Mouse (Mus musculus) CH12.LX (cell line): Measurements from ENCODE around the gene Lypd3. TPM values are rescaled to one million over a fixed set of nuclear protein-coding genes. Genes with fewer than 3 reads are reported as not detected.

ENCODE experiments used
- DNase-seq: peaks from one replicate; pipeline ENCODE4 v3.0.0-alpha.2; 2013; ENCODE audit errors: extremely low read depth
- H3K27ac ChIP-seq: 2 replicates; pipeline ENCODE4 v1.5.1; 2012; ENCODE audit warnings: low read depth, mild to moderate bottlenecking, control low read depth, moderate library complexity; ENCODE audit not compliant: insufficient read depth
- H3K27me3 ChIP-seq: replicated peaks from 2 replicates; pipeline ENCODE3; 2012; ENCODE audit warnings: inconsistent platforms
- H3K36me3 ChIP-seq, 2 experiments: replicated peaks in 1 of 2; 2 replicates each; pipeline versions ENCODE3 to v1.6.1; 2012; ENCODE audit warnings: inconsistent platforms in 1 of 2, low read length in 1 of 2, mild to moderate bottlenecking in 1 of 2, mixed read lengths in 1 of 2, moderate library complexity in 1 of 2; ENCODE audit not compliant: control insufficient read depth in 1 of 2, insufficient read depth in 1 of 2
- H3K4me1 ChIP-seq, 2 experiments: 2 replicates each; pipeline ENCODE4 v1.6.1; 2012; ENCODE audit warnings: inconsistent platforms in 1 of 2, moderate library complexity in 1 of 2; ENCODE audit not compliant: insufficient read depth in 2 of 2, control insufficient read depth in 1 of 2
- H3K4me2 ChIP-seq: 2 replicates; pipeline ENCODE4 v1.6.1; 2012; ENCODE audit warnings: low read depth, mild to moderate bottlenecking, control low read depth; ENCODE audit not compliant: poor library complexity, insufficient read depth, severe bottlenecking
- H3K4me3 ChIP-seq, 3 experiments: fragments of 150-350 bp in 1 of 3; sonication (generic) in 1 of 3; replicated peaks in 1 of 3; 2 replicates each; pipeline versions ENCODE3 to v1.5.1; 2011 to 2012; ENCODE audit warnings: low read depth in 2 of 3, low read length in 2 of 3, mild to moderate bottlenecking in 2 of 3, moderate library complexity in 2 of 3, control low read depth in 1 of 3, improper control_type of control experiment in 1 of 3, inconsistent platforms in 1 of 3, mixed read lengths in 1 of 3; ENCODE audit not compliant: poor library complexity in 1 of 3
- H3K79me2 ChIP-seq: replicated peaks from 2 replicates; pipeline ENCODE4 v1.6.1; 2012; ENCODE audit warnings: mild to moderate bottlenecking, moderate library complexity; ENCODE audit not compliant: control insufficient read depth, poor library complexity, insufficient read depth, severe bottlenecking; ENCODE audit errors: extremely low read depth
- H3K9ac ChIP-seq: 2 replicates; pipeline ENCODE4 v1.6.1; 2012; ENCODE audit warnings: low read depth, mild to moderate bottlenecking, control low read depth, moderate library complexity; ENCODE audit not compliant: insufficient read depth
- H3K9me3 ChIP-seq: replicated peaks from 2 replicates; pipeline ENCODE3; 2012; ENCODE audit warnings: low read length, inconsistent platforms, mixed read lengths
- CHD1 ChIP-seq: IDR thresholded peaks from 2 replicates; pipeline ENCODE4 v1.6.1; 2012; ENCODE audit warnings: low read depth, low read length, improper control_type of control experiment, inconsistent platforms
- CTCF ChIP-seq, 2 experiments: IDR thresholded peaks in 1 of 2; conservative IDR thresholded peaks in 1 of 2; 2 replicates each; pipeline ENCODE4 v1.5.1; 2011 to 2012; ENCODE audit warnings: low read depth in 2 of 2, low read length in 2 of 2, improper control_type of control experiment in 1 of 2, inconsistent platforms in 1 of 2, mild to moderate bottlenecking in 1 of 2, moderate library complexity in 1 of 2
- ETS1 ChIP-seq: conservative IDR thresholded peaks from 2 replicates; pipeline ENCODE4 v1.6.1; 2012; ENCODE audit warnings: low read depth, mild to moderate bottlenecking, inconsistent platforms, low read length, improper control_type of control experiment, moderate library complexity
- JUN ChIP-seq: IDR thresholded peaks from 2 replicates; pipeline ENCODE4 v1.6.1; 2011; ENCODE audit warnings: low read depth, mild to moderate bottlenecking, low read length, improper control_type of control experiment, moderate library complexity; ENCODE audit not compliant: insufficient read depth
- JUND ChIP-seq: conservative IDR thresholded peaks from 2 replicates; pipeline ENCODE4 v1.6.1; 2011; ENCODE audit warnings: low read depth, low read length, improper control_type of control experiment
- KAT2A ChIP-seq: IDR thresholded peaks from 2 replicates; pipeline ENCODE4 v1.6.1; 2012; ENCODE audit warnings: low read length, improper control_type of control experiment, inconsistent platforms; ENCODE audit not compliant: insufficient replicate concordance
- MAX ChIP-seq: IDR thresholded peaks from 2 replicates; pipeline ENCODE4 v1.6.1; 2011; ENCODE audit warnings: low read length, improper control_type of control experiment
- MXI1 ChIP-seq: IDR thresholded peaks from 2 replicates; pipeline ENCODE4 v1.6.1; 2011; ENCODE audit warnings: mild to moderate bottlenecking, low read depth, low read length, improper control_type of control experiment
- NELFE ChIP-seq: IDR thresholded peaks from 2 replicates; pipeline ENCODE4 v1.6.1; 2011; ENCODE audit warnings: low read depth, low read length, improper control_type of control experiment
- NRF1 ChIP-seq: IDR thresholded peaks from 2 replicates; pipeline ENCODE4 v1.6.1; 2014; ENCODE audit warnings: low read depth, mild to moderate bottlenecking, inconsistent platforms, low read length, improper control_type of control experiment, moderate library complexity
- PAX5 ChIP-seq: IDR thresholded peaks from 2 replicates; pipeline ENCODE4 v1.6.1; 2012; ENCODE audit warnings: low read length, inconsistent platforms, mixed read lengths
- RCOR1 ChIP-seq: conservative IDR thresholded peaks from 2 replicates; pipeline ENCODE4 v1.6.1; 2012; ENCODE audit warnings: low read depth, mild to moderate bottlenecking, inconsistent platforms, low read length, improper control_type of control experiment
- TBP ChIP-seq: conservative IDR thresholded peaks from 2 replicates; pipeline ENCODE4 v1.6.1; 2011; ENCODE audit warnings: low read depth, low read length, improper control_type of control experiment
- TCF12 ChIP-seq: IDR thresholded peaks from 2 replicates; pipeline ENCODE4 v1.6.1; 2014; ENCODE audit warnings: low read depth, mild to moderate bottlenecking, inconsistent platforms, low read length, improper control_type of control experiment
- UBTF ChIP-seq: IDR thresholded peaks from 2 replicates; pipeline ENCODE4 v1.6.1; 2012; ENCODE audit warnings: low read depth, mild to moderate bottlenecking, inconsistent platforms, low read length, improper control_type of control experiment, moderate library complexity
- USF2 ChIP-seq: conservative IDR thresholded peaks from 2 replicates; pipeline ENCODE4 v1.6.1; 2011; ENCODE audit warnings: low read depth, low read length, improper control_type of control experiment
- ZC3H11A ChIP-seq: IDR thresholded peaks from 2 replicates; pipeline ENCODE4 v1.6.1; 2012; ENCODE audit warnings: low read depth, mild to moderate bottlenecking, inconsistent platforms, low read length, improper control_type of control experiment
- dilution Hi-C: fragments of 300-500 bp; cut with MboI; formaldehyde crosslinking; loops from 2 replicates; pipeline ENCODE4 v1.14.3; 2020; ENCODE audit warnings: low sequenced_read_pairs; ENCODE audit not compliant: extremely low pct_unique_long_range_greater_than_20kb, extremely low pct_ligation_motif_present
- in situ Hi-C: fragments of 300-500 bp; cut with MboI; formaldehyde crosslinking; loops from 3 replicates; pipeline ENCODE4 v1.14.3; 2019; ENCODE audit warnings: low sequenced_read_pairs, low pct_ligation_motif_present, low pct_unique_long_range_greater_than_20kb, mixed read lengths
- polyA plus RNA-seq: library from polyadenylated mRNA; unstranded; fragments of >175 nt; gene quantifications from 2 replicates; pipeline ENCODE4 v1.2.1, GENCODE M21; 2012; ENCODE audit warnings: low read depth; ENCODE audit not compliant: insufficient read length
- total RNA-seq, 2 experiments: library from RNA; depleted of rRNA; stranded (reverse); fragments of 300-350 nt in 1 of 2; fragments of >200 nt in 1 of 2; gene quantifications; 2 replicates each; pipeline ENCODE4 v1.2.3; 2012 to 2014

Lypd3 gene
- total and polyA plus RNA-seq, 3 experiments = not detected

DNA sequence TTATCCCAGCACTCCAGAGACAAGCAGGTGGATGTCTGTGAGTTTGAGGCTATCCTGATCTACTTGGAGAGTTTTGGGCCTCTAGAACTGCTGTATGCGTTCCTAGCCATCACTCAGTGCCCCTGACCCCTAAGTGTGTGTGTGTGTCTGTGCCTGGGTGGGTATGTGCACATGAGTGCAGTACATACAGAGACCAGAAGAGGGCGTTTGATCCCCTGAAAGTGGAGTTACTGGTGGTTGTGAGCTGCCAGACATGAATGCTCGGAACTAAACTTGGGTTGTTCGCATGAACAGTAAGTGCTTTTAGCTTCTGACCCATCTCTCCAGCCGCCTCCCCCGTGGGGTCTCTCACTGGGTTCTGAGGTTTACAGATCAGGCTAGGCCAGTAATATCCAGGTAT lies 13.4 kb upstream of the Lypd3 start:
- Histone ChIP-seq H3K9me3 (peaks cover 12% of the 10 kb centered on the region), H3K79me2 (no peaks in the 10 kb centered on the region), H3K4me1 (peaks cover 0 to 15% of the 10 kb centered on the region in 2 experiments; a peak in 2 of 4 replicates), H3K27ac (no peak overlapping the region), H3K4me3 (no peak overlapping the region), H3K36me3 (peaks cover 15 to 65% of the 10 kb centered on the region in 2 experiments), H3K27me3 (no peaks in the 10 kb centered on the region), H3K4me2 (no peak overlapping the region), H3K9ac (no peak overlapping the region)
- TF ChIP-seq CTCF (conservative IDR thresholded peaks at IDR 0.05 in 1 of 2, IDR thresholded peaks at IDR 0.05 in 1 of 2; ENCODE audit: low read depth in 2 of 2, low read length in 2 of 2) = 0 out of 4 replicates have a peak, but pooled peaks of 1 of the 2 experiments have one; percentile 8
- no peak for TF ChIP-seq PAX5
- DNase-seq = no peak
- in situ Hi-C loops (no loop called here), dilution Hi-C loops (no loop called here)

DNA sequence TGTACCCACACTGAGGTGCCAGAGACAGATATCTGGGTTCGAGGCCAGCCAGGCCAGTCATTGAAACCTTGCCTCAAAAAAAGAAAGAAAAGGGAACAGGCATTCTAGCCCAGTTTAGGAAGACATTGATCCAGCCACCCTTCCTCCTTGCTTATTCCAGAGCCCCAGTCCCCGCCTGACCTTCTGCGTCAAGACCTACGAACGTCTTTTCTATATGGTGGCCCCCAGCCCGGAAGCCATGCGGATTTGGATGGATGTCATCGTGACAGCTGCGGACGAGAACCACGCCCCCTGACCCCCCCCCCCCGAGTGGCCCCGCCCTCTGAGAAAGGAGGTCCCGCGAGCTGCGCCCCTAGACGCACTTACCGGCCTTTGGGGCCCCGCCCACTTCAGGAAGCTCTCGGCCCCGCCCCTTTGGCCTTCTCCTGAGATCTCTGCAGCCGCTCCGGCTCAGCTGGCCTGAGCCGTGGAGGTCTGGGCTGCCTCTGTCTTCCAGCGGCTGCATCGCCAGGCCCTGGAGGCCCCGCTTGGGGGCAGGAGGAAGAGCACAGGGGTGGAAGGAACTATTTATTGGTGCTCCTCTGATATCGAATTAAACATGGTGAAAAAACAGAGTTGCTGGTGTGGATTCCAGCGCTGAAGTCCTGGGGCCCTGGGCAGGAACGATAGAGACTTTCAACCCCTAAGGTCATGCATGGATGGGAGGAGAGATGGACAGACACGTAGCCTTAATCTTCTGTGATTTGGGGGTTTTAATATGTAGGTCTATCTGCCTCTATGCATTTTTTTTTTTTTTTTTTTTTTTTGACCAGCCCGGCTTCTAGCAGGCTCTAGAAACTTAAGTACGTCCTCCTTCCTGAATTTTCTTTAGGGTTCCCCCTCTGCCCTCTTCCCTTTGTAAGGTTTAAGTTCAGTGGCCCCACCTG lies 7.4 kb upstream of the Lypd3 start:
- in situ Hi-C loops = no loop called here
- no peak for DNase-seq
- H3K9me3 ChIP-seq = peaks cover 2% of the 10 kb centered on the region
- H3K36me3 ChIP-seq = peaks cover 6 to 30% of the 10 kb centered on the region in 2 experiments
- H3K4me3 ChIP-seq = no peak overlapping the region
- H3K27ac ChIP-seq = no peak overlapping the region
- TF ChIP-seq ZC3H11A (no peak), RCOR1 (no peak), CTCF (conservative IDR thresholded peaks at IDR 0.05 in 1 of 2, IDR thresholded peaks at IDR 0.05 in 1 of 2; ENCODE audit: low read depth in 2 of 2, low read length in 2 of 2) (no peak), JUND (no peak), UBTF (no peak), USF2 (no peak), NELFE (no peak), KAT2A (no peak), ETS1 (no peak), TBP (no peak), TCF12 (no peak), MAX (no peak), NRF1 (no peak), MXI1 (no peak), CHD1 (no peak), JUN (no peak)
- dilution Hi-C loops = no loop called here
- no peaks in the 10 kb centered on the region for H3K79me2 ChIP-seq
- no peak overlapping the region for H3K9ac ChIP-seq
- no peaks in the 10 kb centered on the region for H3K27me3 ChIP-seq
- H3K4me1 ChIP-seq = no peaks in the 10 kb centered on the region
- H3K4me2 ChIP-seq = no peak overlapping the region
